Mouse (Mus musculus) MEL (cell line): ENCODE results near the gene Tmem151b. TPM values are rescaled to one million over a fixed set of nuclear protein-coding genes. Genes with fewer than 3 reads are reported as not detected.

Experiments
- DNase-seq: peaks from one replicate; pipeline ENCODE4 v3.0.0; 2011; ENCODE audit warnings: low read depth, low spot score
- H3K27ac ChIP-seq: 2 replicates; pipeline ENCODE4 v1.5.1; 2012; ENCODE audit warnings: low read depth, mild to moderate bottlenecking, control low read depth, low read length, moderate library complexity; ENCODE audit not compliant: control insufficient read depth
- H3K27me3 ChIP-seq, 2 experiments: fragments of 150-350 bp in 1 of 2; sonication (generic) in 1 of 2; 2 replicates each; pipeline ENCODE4 v1.6.1; 2012; ENCODE audit warnings: low read length in 2 of 2, mild to moderate bottlenecking in 2 of 2, improper control_type of control experiment in 1 of 2, moderate library complexity in 1 of 2; ENCODE audit not compliant: insufficient read depth in 2 of 2, control insufficient read depth in 1 of 2
- H3K36me3 ChIP-seq, 2 experiments: 2 replicates each; pipeline ENCODE4 v1.6.1; 2012 to 2014; ENCODE audit warnings: low read length in 2 of 2, improper control_type of control experiment in 1 of 2, inconsistent platforms in 1 of 2, mild to moderate bottlenecking in 1 of 2; ENCODE audit not compliant: insufficient read depth in 2 of 2, control insufficient read depth in 1 of 2
- H3K4me1 ChIP-seq, 2 experiments: fragments of 150-350 bp in 1 of 2; sonication (generic) in 1 of 2; 2 replicates each; pipeline ENCODE4 v1.6.1; 2012; ENCODE audit warnings: low read length in 2 of 2, improper control_type of control experiment in 1 of 2, mild to moderate bottlenecking in 1 of 2; ENCODE audit not compliant: insufficient read depth in 2 of 2, control insufficient read depth in 1 of 2
- H3K4me3 ChIP-seq, 2 experiments: fragments of 150-350 bp in 1 of 2; sonication (generic) in 1 of 2; 2 replicates each; pipeline ENCODE4 v1.5.1; 2012; ENCODE audit warnings: low read depth in 2 of 2, low read length in 2 of 2, mild to moderate bottlenecking in 2 of 2, moderate library complexity in 2 of 2, control low read depth in 1 of 2, improper control_type of control experiment in 1 of 2; ENCODE audit not compliant: control insufficient read depth in 1 of 2, insufficient read depth in 1 of 2
- H3K79me2 ChIP-seq: 2 replicates; pipeline ENCODE4 v1.6.1; 2012; ENCODE audit warnings: mild to moderate bottlenecking, low read length, moderate library complexity; ENCODE audit not compliant: control insufficient read depth, poor library complexity, insufficient read depth
- H3K9ac ChIP-seq: 2 replicates; pipeline ENCODE4 v1.6.1; 2012; ENCODE audit warnings: low read depth, mild to moderate bottlenecking, control low read depth, low read length, moderate library complexity; ENCODE audit not compliant: control insufficient read depth, poor library complexity, severe bottlenecking
- H3K9me3 ChIP-seq: fragments of 150-350 bp; sonication (generic); replicated peaks from 2 replicates; pipeline ENCODE4 v1.6.1; 2012; ENCODE audit warnings: mild to moderate bottlenecking, low read length, improper control_type of control experiment, moderate library complexity; ENCODE audit not compliant: insufficient read depth
- BHLHE40 ChIP-seq: IDR thresholded peaks from 2 replicates; pipeline ENCODE4 v1.6.1; 2012; ENCODE audit warnings: low read depth, mild to moderate bottlenecking, inconsistent platforms, low read length, improper control_type of control experiment, borderline replicate concordance
- CHD1 ChIP-seq: IDR thresholded peaks from 2 replicates; pipeline ENCODE4 v1.6.1; 2012; ENCODE audit warnings: low read depth, mild to moderate bottlenecking, inconsistent platforms, low read length, improper control_type of control experiment
- CHD2 ChIP-seq: IDR thresholded peaks from 2 replicates; pipeline ENCODE4 v1.6.1; 2011; ENCODE audit warnings: low read length, improper control_type of control experiment
- CTCF ChIP-seq, 3 experiments: IDR thresholded peaks in 2 of 3; conservative IDR thresholded peaks in 1 of 3; 2 replicates each; pipeline ENCODE4 v1.5.1; 2011 to 2012; ENCODE audit warnings: low read length in 3 of 3, low read depth in 2 of 3, mild to moderate bottlenecking in 2 of 3, improper control_type of control experiment in 1 of 3, inconsistent platforms in 1 of 3, mixed read lengths in 1 of 3, moderate library complexity in 1 of 3; ENCODE audit not compliant: control insufficient read depth in 1 of 3, insufficient read depth in 1 of 3, poor library complexity in 1 of 3, severe bottlenecking in 1 of 3
- E2F4 ChIP-seq: IDR thresholded peaks from 2 replicates; pipeline ENCODE4 v1.6.1; 2011; ENCODE audit warnings: low read depth, low read length, improper control_type of control experiment, borderline replicate concordance
- ELF1 ChIP-seq: IDR thresholded peaks from 2 replicates; pipeline ENCODE4 v1.6.1; 2014; ENCODE audit warnings: low read depth, mild to moderate bottlenecking, inconsistent platforms, low read length, improper control_type of control experiment, moderate library complexity
- EP300 ChIP-seq, 2 experiments: IDR thresholded peaks; 2 replicates each; pipeline ENCODE4 v1.6.1; 2011; ENCODE audit warnings: improper control_type of control experiment in 2 of 2, low read length in 2 of 2, low read depth in 1 of 2, mild to moderate bottlenecking in 1 of 2
- ETS1 ChIP-seq: IDR thresholded peaks from 2 replicates; pipeline ENCODE4 v1.6.1; 2012; ENCODE audit warnings: low read depth, mild to moderate bottlenecking, inconsistent platforms, low read length, improper control_type of control experiment, moderate library complexity
- GABPA ChIP-seq: IDR thresholded peaks from 2 replicates; pipeline ENCODE4 v1.6.1; 2012; ENCODE audit warnings: low read depth, mild to moderate bottlenecking, inconsistent platforms, low read length, improper control_type of control experiment, moderate library complexity
- HCFC1 ChIP-seq: IDR thresholded peaks from 2 replicates; pipeline ENCODE4 v1.6.1; 2012; ENCODE audit warnings: low read depth, mild to moderate bottlenecking, inconsistent platforms, low read length, improper control_type of control experiment, moderate library complexity
- KAT2A ChIP-seq: conservative IDR thresholded peaks from 2 replicates; pipeline ENCODE4 v1.6.1; 2012; ENCODE audit warnings: low read depth, low read length, improper control_type of control experiment, inconsistent platforms
- MAFK ChIP-seq: IDR thresholded peaks from 2 replicates; pipeline ENCODE4 v1.6.1; 2011; ENCODE audit warnings: low read depth, mild to moderate bottlenecking, low read length, improper control_type of control experiment, borderline replicate concordance
- MAZ ChIP-seq: IDR thresholded peaks from 2 replicates; pipeline ENCODE4 v1.6.1; 2012; ENCODE audit warnings: low read depth, mild to moderate bottlenecking, inconsistent platforms, low read length, improper control_type of control experiment
- MXI1 ChIP-seq: IDR thresholded peaks from 2 replicates; pipeline ENCODE4 v1.6.1; 2011; ENCODE audit warnings: mild to moderate bottlenecking, low read depth, low read length, improper control_type of control experiment
- MYB ChIP-seq: IDR thresholded peaks from 2 replicates; pipeline ENCODE4 v1.6.1; 2011; ENCODE audit warnings: mild to moderate bottlenecking, low read depth, low read length, improper control_type of control experiment
- MYC ChIP-seq: IDR thresholded peaks from 2 replicates; pipeline ENCODE4 v1.6.1; 2011; ENCODE audit warnings: low read depth, mild to moderate bottlenecking, low read length, improper control_type of control experiment, moderate library complexity
- NELFE ChIP-seq: IDR thresholded peaks from 2 replicates; pipeline ENCODE4 v1.6.1; 2011; ENCODE audit warnings: low read depth, low read length, improper control_type of control experiment
- POLR2AphosphoS2 ChIP-seq: IDR thresholded peaks from 2 replicates; pipeline ENCODE4 v1.6.1; 2011; ENCODE audit warnings: low read length, improper control_type of control experiment
- POLR2AphosphoS5 ChIP-seq: IDR thresholded peaks from 2 replicates; pipeline ENCODE4 v1.6.1; 2012; ENCODE audit warnings: low read depth, borderline replicate concordance, mild to moderate bottlenecking, inconsistent platforms, low read length, moderate library complexity, mixed read lengths
- RAD21 ChIP-seq: IDR thresholded peaks from 2 replicates; pipeline ENCODE4 v1.6.1; 2011; ENCODE audit warnings: mild to moderate bottlenecking, low read depth, low read length, improper control_type of control experiment
- SIN3A ChIP-seq: IDR thresholded peaks from 2 replicates; pipeline ENCODE4 v1.6.1; 2012; ENCODE audit warnings: low read length, improper control_type of control experiment, inconsistent platforms
- SMC3 ChIP-seq: IDR thresholded peaks from 2 replicates; pipeline ENCODE4 v1.6.1; 2011; ENCODE audit warnings: low read depth, low read length, improper control_type of control experiment
- TBP ChIP-seq: IDR thresholded peaks from 2 replicates; pipeline ENCODE4 v1.8.0; 2011; ENCODE audit warnings: low read depth, low read length, improper control_type of control experiment
- TCF12 ChIP-seq: IDR thresholded peaks from 2 replicates; pipeline ENCODE4 v1.6.1; 2014; ENCODE audit warnings: low read depth, mild to moderate bottlenecking, inconsistent platforms, low read length, improper control_type of control experiment, moderate library complexity
- UBTF ChIP-seq: IDR thresholded peaks from 2 replicates; pipeline ENCODE4 v1.6.1; 2012; ENCODE audit warnings: low read depth, mild to moderate bottlenecking, inconsistent platforms, low read length, improper control_type of control experiment, moderate library complexity, borderline replicate concordance; ENCODE audit not compliant: insufficient read depth
- USF1 ChIP-seq: IDR thresholded peaks from 2 replicates; pipeline ENCODE4 v1.6.1; 2014; ENCODE audit warnings: low read depth, mild to moderate bottlenecking, inconsistent platforms, low read length, improper control_type of control experiment, moderate library complexity
- USF2 ChIP-seq, 2 experiments: IDR thresholded peaks; 2 replicates each; pipeline ENCODE4 v1.6.1; 2011 to 2012; ENCODE audit warnings: improper control_type of control experiment in 2 of 2, low read length in 2 of 2, borderline replicate concordance in 1 of 2, inconsistent platforms in 1 of 2, low read depth in 1 of 2, mild to moderate bottlenecking in 1 of 2; ENCODE audit not compliant: insufficient read depth in 1 of 2
- ZC3H11A ChIP-seq: IDR thresholded peaks from 2 replicates; pipeline ENCODE4 v1.6.1; 2012; ENCODE audit warnings: low read depth, mild to moderate bottlenecking, inconsistent platforms, low read length, improper control_type of control experiment
- ZKSCAN1 ChIP-seq: IDR thresholded peaks from 2 replicates; pipeline ENCODE4 v1.6.1; 2012; ENCODE audit warnings: low read depth, mild to moderate bottlenecking, inconsistent platforms, low read length, improper control_type of control experiment, moderate library complexity
- ZNF384 ChIP-seq: IDR thresholded peaks from 2 replicates; pipeline ENCODE4 v1.6.1; 2012; ENCODE audit warnings: low read depth, mild to moderate bottlenecking, inconsistent platforms, low read length, improper control_type of control experiment
- polyA plus RNA-seq, 2 experiments: library from polyadenylated mRNA; stranded (reverse) in 1 of 2; unstranded in 1 of 2; fragments of >175 nt in 1 of 2; fragments of >200 nt in 1 of 2; gene quantifications; 2 replicates each; pipeline versions ENCODE4 v1.2.1 to v1.2.4; 2012; ENCODE audit warnings: low replicate concordance in 2 of 2, low read depth in 1 of 2; ENCODE audit not compliant: insufficient read length in 2 of 2, insufficient read depth in 1 of 2, missing spikeins in 1 of 2
- total RNA-seq: library from RNA; depleted of rRNA; stranded (reverse); fragments of 300-350 nt; gene quantifications from 2 replicates; pipeline ENCODE4 v1.2.3, GENCODE M21; 2012

The Tmem151b gene
- total and polyA plus RNA-seq, 3 experiments: 0.15 to 1.1 TPM; not detected in 1

DNA sequence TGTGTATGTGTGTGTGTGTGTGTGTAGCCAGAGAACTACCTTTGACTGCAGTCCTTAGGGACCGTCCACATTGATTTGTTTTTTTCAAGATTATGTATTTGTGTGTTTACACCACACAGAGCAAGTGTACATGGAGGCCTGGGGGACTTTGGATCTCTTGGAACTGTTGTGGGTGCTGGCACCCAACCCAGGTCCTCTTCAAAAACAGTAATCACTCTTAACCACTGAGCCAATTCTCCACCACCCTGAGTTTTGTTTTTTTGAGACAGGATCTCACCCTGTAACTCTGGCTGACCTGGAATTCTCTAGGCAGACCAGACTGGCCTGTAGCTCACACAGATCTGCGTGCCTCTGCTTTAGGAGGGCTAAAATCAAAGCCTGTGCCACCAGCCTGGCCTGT is 48.9 kb upstream of the Tmem151b start:
- H3K27me3 ChIP-seq: no peaks in the 10 kb centered on the region
- H3K79me2 ChIP-seq: peaks cover 22% of the 10 kb centered on the region
- no peak for DNase-seq
- H3K4me1 ChIP-seq: peaks cover 21 to 30% of the 10 kb centered on the region in 2 experiments
- H3K36me3 ChIP-seq: peaks cover 0 to 26% of the 10 kb centered on the region in 2 experiments; a peak in 2 of 4 replicates
- TF ChIP-seq TCF12: no peak
- no peak for TF ChIP-seq ZKSCAN1
- no peak for TF ChIP-seq CHD2
- TF ChIP-seq E2F4: no peak
- no peak for TF ChIP-seq MAZ
- TF ChIP-seq ZC3H11A: no peak
- TF ChIP-seq MAFK: no peak
- no peak for TF ChIP-seq MYC
- TF ChIP-seq CTCF (IDR thresholded peaks at IDR 0.05 in 2 of 3, conservative IDR thresholded peaks at IDR 0.05 in 1 of 3; ENCODE audit: control insufficient read depth in 1 of 3, insufficient read depth in 1 of 3, low read depth in 2 of 3, low read length in 3 of 3, poor library complexity in 1 of 3, severe bottlenecking in 1 of 3): no peak
- no peak for TF ChIP-seq TBP
- H3K4me3 ChIP-seq: no peak overlapping the region
- H3K9ac ChIP-seq: no peak overlapping the region
- no peaks in the 10 kb centered on the region for H3K9me3 ChIP-seq
- peak overlapping the region; percentile 50 for H3K27ac ChIP-seq

DNA sequence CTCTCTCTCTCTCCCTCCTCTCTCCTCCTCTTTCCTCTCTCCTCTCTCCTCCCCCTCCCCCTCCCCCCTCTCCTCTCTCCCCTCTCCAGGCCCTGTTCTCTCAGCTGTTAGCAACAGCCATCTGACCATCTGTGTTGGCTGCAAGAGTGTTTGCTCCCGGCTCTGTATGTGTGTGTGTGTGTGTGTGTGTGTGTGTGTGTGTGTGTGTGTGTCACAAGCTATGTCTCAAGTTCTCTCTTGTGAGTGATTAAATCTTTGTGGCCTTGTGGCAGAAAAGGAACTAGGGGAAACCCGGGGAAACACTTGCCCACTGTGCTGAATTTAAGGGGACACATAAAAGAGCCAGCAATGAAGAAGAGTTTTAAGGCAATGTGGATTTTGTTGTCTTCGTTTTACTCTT is 48.3 kb upstream of the Tmem151b start:
- Histone ChIP-seq H3K27ac (peak overlapping the region; percentile 50), H3K27me3 (no peaks in the 10 kb centered on the region), H3K4me3 (no peak overlapping the region), H3K36me3 (peaks cover 0 to 31% of the 10 kb centered on the region in 2 experiments; a peak in 2 of 4 replicates), H3K9me3 (no peaks in the 10 kb centered on the region), H3K4me1 (peaks cover 22 to 36% of the 10 kb centered on the region in 2 experiments), H3K9ac (no peak overlapping the region), H3K79me2 (peaks cover 27% of the 10 kb centered on the region)
- DNase-seq: peak; percentile 83
- 0 out of 2 replicates have a peak, but pooled peaks have one; percentile 25 for TF ChIP-seq ELF1
- TF ChIP-seq UBTF: no peak
- peak; percentile 71; the same call in 1 of the 2 replicates for TF ChIP-seq SIN3A
- TF ChIP-seq USF1: peak; percentile 42; the same call in 1 of the 2 replicates
- no peak for TF ChIP-seq ZC3H11A
- peak; percentile 57 to 61; a peak in 2 of 4 replicates for TF ChIP-seq EP300 (IDR thresholded peaks at IDR 0.05; ENCODE audit: low read depth in 1 of 2, low read length in 2 of 2)
- TF ChIP-seq BHLHE40: peak; percentile 7; the same call in 1 of the 2 replicates
- peak; percentile 81 for TF ChIP-seq MAZ
- TF ChIP-seq RAD21: no peak
- no peak for TF ChIP-seq USF2 (IDR thresholded peaks at IDR 0.05; ENCODE audit: borderline replicate concordance in 1 of 2, insufficient read depth in 1 of 2, low read depth in 1 of 2, low read length in 2 of 2)
- no peak for TF ChIP-seq CHD1
- no peak for TF ChIP-seq MYC
- no peak for TF ChIP-seq ZKSCAN1
- no peak for TF ChIP-seq KAT2A
- peak; percentile 6; the same call in 1 of the 2 replicates for TF ChIP-seq ZNF384
- TF ChIP-seq ETS1: peak; percentile 94
- no peak for TF ChIP-seq POLR2AphosphoS2
- peak; percentile 67; the same call in 1 of the 2 replicates for TF ChIP-seq MXI1
- no peak for TF ChIP-seq CHD2
- TF ChIP-seq NELFE: no peak
- no peak for TF ChIP-seq MYB
- TF ChIP-seq HCFC1: no peak
- TF ChIP-seq SMC3: no peak
- no peak for TF ChIP-seq E2F4
- no peak for TF ChIP-seq POLR2AphosphoS5
- no peak for TF ChIP-seq GABPA
- TF ChIP-seq MAFK: no peak
